Mouse (Mus musculus): ENCODE results near the gene Luc7l3.

DNA sequence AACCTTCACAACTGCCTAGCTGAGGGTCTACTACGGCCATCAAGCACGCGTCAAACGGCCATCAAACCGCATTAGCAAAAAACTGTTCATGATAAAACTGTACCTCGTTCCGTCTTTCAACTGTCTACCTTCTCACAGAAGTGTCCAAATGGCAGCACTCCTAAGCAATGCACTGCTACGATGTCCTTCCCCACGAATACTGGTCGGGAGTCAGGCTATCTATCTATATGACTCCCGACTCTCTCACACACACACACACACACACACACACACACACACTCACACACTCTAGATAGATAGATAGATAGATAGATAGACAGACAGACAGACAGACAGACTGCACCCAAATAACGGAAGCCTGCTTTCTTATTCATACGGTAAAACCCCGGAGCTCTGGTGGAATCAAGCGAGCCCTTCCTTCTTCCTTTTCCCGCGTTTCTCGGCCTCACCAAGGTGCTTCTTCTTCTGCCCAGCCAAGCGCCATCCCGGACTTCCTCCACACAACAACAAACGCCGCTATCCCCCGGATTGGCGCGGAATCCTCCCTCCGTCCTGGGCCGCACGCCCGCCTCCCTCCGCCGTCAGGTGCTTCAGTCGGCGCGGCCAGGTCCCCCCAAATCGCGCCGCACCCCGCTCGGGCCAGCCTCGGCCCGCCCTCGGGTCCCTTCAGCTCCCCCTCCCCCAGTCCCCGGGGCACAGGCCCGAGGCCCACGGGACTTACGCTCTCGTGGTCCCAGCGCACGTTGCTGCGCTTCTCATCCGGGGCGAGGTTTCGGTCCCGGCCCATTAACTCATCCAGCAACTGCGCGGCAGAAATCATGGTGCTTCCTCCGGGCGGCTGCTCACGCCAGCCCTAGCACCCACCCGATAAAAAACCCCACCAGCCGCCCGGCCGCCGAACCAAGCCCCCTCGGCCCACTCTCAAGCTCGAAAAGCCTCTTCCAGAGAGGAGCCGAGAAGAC, 538 bp downstream of the Luc7l3 start:
- TF ChIP-seq POLR2A (IDR thresholded peaks at IDR 0.05; ENCODE audit: extremely low read depth, insufficient read depth, low read length): no peak
- TF ChIP-seq CTCF (IDR thresholded peaks at IDR 0.05; ENCODE audit: low read depth, low read length): no peak

All from liver, adult 2 months (tissue).